Mouse (Mus musculus): Measurements from ENCODE around the gene Ep300.
A peak's percentile ranks its signal among the peaks of the same experiment; 100 is the strongest.
"Not testable (repeated sequence)": the region's sequence is repeated elsewhere in the genome, so short reads cannot be mapped to it uniquely, and the experiment has no call there.

Gene Ep300

DNA sequence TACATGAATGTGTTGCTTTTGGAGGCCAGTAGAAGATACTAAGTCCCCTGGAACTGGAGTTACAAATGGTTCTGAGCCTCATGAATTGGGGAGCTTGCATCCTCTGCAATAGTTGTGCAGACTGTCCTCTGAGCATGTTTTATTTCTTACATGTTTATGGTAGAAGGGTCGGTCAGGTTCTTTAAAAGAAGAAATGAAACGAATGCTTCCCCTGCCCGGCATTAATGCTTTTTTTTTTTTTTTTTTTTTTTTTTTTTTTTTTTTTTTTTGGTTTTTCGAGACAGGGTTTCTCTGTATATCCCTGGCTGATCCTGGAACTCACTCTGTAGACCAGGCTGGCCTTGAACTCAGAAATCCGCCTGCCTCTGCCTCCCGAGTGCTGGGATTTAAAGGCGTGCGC is 13.6 kb downstream of the Ep300 start:
- not testable (repeated sequence) for DNase-seq

DNA sequence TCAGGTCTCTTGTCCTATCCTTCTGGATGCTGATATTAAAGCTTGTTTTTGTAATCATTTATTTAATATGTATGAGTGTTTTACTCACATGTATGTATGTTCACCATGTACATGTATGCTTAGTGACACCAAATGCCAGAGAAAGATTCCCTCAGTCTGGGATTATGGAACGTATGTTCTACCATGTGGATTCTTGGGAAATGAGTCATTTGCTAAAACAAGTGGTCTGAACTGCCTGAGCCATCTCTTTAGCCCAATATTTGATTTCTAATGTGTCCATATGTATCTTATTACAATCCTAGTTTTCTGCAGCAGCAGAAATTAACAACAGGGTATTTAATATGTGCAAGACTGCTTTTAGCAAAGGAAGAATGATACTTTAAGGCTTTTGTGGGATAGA is 20.1 kb downstream of the Ep300 start:
- no peak for DNase-seq

DNA sequence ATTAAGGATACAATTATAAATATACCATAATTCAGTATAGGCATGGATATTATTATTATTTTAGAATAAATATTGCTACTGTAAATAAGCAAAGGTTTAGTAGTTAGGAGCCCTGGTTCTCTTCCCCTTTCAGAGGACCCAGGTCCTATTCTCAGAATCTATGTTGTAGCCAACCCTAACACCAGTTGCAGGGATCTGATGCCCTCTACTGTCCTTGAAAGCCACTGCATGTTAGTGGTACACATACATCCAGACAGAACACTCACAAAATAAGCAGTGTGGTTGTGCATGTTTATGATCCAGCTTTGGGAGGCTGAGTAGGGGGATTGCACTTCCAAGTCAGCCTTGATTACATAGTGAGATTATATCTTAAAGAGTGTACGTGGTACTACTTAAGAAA is 21.5 kb downstream of the Ep300 start:
- peak; percentile 65 for DNase-seq

DNA sequence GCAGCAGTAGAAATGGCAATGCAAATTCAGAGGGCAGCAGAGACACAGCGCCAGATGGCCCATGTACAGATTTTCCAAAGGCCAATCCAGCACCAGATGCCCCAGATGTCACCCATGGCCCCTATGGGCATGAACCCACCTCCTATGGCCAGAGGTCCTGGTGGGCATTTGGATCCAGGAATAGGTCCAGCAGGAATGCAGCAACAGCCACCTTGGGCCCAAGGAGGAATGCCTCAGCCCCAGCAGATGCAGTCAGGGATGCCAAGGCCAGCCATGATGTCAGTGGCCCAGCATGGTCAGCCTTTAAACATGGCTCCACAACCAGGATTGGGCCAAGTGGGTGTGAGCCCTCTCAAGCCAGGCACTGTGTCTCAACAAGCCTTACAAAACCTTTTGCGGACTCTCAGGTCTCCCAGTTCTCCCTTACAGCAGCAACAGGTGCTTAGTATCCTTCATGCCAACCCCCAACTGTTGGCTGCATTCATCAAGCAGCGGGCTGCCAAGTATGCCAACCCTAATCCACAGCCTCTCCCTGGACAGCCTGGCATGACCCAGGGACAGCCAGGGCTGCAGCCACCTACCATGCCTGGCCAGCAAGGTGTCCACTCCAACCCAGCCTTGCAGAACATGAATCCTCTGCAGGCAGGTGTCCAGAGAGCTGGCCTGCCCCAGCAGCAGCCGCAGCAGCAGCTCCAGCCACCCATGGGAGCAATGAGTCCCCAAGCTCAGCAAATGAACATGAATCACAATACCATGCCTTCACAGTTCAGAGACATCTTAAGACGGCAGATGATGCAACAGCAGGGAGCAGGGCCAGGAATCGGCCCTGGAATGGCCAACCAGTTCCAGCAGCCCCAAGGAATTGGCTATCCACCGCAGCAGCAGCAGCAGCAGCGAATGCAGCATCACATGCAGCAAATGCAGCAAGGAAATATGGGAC is 64.6 kb downstream of the Ep300 start:
- DNase-seq, result no peak

DNA sequence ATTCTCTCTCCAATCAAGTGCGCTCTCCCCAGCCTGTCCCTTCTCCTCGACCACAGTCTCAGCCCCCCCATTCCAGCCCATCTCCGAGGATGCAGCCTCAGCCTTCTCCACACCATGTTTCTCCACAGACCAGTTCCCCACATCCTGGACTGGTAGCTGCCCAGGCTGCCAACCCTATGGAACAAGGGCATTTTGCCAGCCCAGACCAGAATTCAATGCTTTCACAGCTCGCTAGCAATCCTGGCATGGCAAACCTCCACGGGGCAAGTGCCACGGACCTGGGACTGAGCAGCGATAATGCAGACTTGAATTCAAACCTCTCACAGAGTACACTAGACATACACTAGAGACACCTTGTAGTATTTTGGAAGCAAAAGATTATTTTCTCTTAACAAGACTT is 65.5 kb downstream of the Ep300 start:
- no peak for DNase-seq

DNA sequence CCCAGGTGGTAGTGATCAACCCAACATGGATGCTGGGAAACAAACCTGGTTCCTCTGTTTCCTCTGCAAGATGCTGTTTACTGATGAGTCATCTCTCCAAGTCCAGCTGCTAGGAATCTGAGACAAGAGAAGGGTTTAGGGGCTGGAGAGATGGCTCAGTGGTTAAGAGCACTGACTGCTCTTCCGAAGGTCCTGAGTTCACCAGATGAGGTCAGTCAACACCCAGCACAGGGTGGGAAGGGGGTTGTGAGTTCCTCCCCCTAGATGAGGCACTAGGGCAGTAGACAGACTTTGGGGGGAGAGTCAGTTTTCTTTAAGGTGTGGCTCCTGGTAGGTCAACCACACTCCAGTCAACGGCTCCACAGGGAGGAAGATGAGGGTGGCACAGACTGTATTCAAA is 76.5 kb downstream of the Ep300 start:
- DNase-seq, result no peak

DNA sequence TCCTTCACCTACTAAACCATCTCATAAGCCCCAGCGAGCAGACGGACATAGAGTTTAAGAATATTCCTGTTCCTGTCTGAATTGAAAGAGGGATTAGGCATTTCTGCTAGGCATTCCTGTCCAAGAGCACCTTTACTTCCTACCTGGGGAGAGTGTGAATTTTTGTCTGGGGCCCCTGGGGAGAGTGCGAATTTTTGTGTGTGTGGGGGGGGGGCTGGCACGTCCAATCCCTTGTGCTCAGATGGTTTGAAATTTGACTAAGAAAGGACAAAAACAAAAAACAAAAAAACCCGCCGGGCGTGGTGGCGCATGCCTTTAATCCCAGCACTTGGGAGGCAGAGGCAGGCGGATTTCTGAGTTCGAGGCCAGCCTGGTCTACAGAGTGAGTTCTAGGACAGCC is 78.1 kb downstream of the Ep300 start:
- DNase-seq, result no peak

DNA sequence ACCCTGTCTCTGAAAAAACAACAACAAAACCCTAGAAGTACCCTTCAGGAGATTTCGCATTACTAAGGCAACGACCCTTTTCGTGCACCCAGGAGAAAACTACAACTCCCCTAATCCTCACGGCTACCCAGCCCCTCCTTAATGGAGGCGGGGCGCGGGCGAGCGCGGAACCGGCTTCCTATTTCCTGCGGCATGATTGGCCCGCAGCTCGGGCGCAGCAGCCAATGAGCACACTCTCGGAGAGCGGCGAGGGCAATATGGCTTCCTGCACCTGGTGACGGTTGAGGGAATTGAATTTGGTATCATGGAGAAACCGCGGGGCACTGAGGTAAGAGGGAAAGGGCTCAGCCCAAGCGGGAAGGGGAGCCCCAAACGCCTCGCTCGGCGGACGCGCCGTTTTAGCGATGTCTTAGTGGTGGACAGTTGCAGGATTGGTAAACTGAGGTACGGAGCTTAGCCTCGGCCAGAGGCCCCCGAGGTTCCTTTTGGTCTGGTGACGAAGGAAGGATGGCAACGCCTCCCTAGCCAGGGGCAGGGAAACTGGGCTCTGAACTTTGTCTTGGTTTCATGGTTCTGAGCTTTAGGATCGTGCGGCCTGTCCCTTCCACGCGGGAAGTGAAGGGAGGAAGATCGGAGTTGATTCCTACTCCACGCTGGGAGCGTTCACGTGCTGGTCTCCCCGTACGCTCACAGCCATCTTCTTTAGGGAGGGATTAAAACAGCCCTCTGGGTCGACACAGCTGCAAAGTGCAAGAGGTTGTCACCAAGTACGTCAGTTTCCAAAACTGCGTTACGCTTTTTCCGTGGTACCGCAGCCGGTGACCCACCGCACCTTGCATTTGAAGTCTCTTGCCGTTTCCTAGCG is 78.8 kb downstream of the Ep300 start, which contains the start of gene L3mbtl2:
L3mbtl2 (plus strand) TSS at position 193 of the 865 bp plus-strand sequence.
- peak; percentile 95 for DNase-seq

DNA sequence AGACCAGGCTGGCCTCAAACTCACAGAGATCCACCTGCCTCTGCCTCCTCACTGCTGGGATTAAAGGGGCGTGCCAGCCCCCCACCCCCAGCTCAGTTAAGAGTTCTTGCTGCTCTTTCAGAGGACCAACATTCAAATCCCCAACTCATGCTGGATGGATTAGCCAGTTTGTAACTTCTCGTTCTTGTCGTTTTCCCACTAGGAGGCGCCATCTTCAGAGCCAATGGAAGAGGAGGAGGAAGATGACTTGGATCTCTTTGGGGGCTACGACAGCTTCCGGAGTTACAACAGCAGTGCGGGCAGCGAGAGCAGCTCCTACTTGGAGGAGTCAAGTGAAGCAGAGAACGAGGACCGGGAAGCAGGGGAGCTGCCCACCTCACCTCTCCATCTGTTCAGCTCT is 81.8 kb downstream of the Ep300 start:
- DNase-seq, result no peak

DNA sequence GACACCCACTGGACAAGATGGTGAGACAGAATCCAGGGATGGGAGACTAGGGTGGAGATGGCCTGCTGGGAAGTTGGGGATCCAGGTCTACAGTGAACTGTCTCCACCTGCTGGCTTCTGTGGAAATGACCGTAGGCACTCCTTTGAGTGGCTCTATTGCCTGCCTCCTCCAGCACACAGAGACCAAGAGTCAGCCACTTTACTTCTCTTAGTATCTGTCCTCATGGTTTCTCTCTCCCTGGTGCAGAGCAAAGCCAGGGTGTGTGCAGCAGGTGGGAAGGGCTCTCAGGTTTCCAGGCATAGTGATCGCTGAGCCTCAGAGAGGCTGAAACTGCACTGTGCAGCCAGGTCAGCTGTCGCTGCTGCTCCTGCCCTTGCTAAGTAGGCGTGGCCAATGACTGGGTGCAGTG is 85.1 kb downstream of the Ep300 start:
- peak; percentile 54 for DNase-seq

DNA sequence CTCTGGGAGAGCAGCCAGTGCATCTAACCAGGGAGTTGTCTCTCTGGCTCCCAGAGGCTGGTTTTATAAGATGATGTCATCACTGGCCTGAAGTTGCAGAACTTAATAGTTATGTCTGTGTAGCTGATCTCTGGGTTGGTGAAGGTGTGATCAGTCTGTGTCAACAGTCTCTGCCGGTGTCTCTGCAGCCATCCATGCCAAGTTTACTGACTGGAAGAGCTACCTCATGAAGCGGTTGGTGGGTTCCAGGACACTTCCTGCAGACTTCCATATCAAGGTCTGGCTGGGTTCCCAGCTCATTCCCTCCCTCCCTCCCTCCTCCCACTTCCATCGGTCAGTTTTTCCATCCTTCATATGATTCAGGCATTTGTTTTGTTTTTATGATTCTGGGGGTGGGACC is 91.5 kb downstream of the Ep300 start:
- no peak for DNase-seq

DNA sequence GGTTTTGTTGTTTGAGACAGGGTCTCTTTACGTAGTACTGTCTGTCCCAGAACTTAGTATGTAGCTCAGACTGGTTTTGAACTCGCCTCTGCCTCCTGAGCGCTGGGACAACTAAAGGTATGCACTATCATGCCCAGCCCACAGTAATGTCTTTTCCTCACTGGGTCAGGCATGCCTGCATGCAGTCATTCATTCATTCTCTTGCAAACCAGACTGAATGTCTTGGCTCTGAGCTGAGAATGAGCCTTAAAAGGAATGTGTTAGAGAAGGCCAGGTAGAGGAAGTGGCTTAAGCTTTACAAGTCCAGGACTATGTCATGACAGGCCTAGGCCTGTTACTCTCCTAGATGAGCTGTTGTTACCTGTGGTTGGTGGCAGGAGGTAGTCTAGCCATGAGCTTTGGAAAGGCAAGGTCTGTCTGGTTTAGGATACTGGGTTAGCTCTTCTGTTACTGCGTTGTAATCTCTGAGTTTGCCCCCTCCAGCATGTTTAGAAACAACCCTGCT is 95.2 kb downstream of the Ep300 start:
- no peak for DNase-seq

DNA sequence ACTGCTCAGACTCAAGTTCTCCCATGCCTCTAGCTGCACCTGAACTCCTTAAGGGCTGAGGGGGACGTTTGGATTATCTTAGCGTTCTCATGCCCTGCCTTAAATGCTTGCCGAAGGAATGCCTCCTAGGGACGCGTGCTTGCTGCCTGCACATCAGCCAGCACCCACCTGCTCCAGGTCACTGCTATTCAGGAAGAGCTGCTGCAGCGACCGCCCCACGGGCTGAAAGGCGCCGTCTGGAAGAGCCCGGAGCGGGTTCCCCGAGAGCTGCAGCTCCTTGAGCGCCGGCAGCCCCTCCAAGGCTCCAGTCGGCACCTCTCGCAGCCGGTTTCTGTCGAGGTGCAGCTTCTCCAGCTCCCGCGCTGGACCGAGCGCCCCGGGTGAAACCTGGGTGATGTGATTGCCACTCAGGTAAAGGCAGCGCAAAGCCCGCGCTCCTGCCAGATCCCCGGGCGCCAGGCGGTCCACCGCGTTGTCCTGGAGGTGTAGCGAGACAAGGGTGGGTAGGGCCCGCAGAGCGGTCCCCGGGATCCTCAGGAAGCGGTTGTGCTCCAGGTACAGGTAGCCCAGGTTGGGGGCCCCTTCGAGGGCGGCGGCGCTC is 108.3 kb downstream of the Ep300 start:
- peak; percentile 20 for DNase-seq

DNA sequence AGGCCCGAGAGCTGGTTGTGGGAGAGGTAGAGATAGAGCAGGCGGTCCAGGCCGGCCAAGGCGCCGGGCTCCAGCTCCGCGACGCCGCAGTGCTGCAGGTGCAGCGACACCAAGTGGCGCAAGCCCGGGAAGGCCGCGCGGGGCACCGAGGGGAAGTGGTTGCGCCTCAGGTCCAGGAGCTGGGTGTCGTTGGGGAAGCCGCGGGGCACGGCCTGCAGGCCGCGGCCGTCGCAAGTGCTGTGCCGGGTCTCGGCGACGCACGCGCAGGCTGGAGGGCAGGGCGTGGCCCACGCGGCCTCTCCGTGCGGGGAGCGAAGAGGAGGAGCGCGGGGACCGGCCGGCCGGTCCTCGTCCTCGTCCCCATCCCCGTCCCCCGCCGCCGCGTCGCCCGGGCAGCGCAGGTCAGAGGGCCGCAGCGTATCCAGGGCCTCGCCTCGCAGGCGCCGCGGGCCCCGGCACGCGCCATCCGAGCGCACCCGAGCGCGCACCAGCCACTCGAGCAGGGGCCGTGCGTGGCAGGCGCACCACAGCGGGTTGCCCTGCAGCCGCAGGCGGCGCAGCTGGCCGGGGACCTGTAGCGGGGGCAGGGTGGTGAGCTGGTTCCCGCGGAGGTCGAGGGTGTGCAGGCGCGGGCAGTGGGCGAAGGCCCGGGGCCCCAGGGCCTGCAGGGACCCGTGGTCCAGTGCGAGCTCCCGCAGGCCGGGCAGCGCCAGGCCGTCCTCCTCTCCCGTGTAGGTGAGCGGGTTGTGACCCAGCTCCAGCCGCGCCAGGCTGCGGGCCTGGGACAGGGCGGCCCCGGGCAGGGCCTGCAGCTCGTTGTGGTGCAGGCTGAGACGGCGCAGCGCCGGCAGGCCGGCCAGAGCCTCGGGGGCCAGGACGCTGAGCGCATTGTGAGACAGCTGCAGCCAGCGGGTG is 109.1 kb downstream of the Ep300 start:
- peak; percentile 85 for DNase-seq

DNA sequence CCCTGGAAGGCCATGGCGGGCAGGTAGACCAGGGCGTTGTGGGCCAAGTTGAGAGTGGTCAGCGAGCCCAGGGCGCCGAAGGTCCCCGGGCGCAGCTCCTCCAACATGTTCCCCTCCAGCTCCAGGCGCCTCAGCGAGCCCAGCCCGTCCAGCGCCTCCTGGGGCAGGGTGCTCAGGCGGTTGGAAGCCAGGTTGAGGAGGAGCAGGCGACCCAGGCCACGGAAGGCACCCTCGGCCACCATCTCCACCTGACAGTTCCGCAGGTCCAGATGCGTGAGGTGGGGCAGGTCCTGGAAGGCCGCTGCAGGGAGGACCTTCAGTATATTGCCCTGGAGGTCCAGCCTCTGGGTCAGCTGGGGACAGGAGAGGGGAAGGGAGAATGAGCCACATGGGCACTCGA is 109.7 kb downstream of the Ep300 start:
- DNase-seq, result no peak

DNA sequence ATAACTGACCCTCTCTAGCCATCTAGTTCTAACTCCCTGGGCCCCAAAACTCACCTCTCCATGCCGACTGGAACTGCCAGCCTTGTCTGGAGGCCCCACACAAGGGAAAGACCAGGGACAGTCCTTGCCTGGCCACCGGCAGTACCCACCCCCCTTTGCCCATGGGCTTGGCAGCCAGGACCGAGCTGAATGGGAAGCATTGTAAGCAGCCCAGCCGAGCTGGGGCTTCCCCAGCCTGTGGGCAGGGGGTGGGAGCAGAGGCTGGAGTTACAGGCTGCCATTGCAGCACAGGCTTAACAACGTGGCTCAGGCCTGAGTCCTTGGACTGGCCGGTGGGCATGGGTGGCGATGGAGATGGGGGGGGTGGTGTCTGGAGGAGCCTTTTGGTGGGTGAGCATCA is 112.0 kb downstream of the Ep300 start, which contains the start of gene Chadl:
Chadl (minus strand) TSS at position 113 of the 400 bp plus-strand sequence.
- no peak for DNase-seq

DNA sequence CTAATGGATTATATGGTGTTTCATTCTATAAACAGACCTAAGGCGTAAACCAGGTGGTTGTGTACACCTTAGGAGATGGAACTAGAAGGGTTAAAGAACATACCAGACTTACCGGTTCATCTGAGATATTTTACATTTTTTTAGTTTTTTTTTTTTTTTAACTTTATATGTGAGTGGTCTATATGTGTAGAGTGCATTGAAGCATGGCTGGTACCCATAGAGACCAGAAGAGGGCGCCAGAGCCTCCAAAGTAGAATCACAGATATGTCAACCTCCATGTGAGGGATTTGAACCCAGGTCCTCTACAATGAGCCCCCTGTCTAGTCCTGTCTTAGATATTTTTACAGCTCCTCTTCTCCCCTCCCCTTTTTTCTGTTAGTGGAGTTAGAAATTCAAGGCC is 112.7 kb downstream of the Ep300 start:
- DNase-seq, result peak; percentile 66

DNA sequence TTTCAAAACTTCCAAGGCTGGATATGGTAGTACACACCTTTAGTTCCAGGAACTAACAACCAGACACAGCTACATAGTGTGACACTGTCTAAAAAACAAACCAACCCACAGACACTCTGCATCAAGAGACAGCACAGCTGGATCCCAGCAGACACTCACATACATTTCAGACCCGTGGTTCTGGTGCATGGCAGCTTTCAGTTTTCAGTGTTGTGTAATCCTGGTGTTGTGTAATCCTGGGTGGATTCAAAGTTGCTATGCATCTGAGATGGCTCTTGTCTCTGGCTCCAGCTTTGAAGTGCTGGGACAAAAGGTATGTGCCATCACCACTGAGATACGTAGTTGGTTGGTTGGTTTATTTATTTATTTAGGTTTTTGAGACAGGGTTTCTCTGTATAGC is 113.4 kb downstream of the Ep300 start:
- peak; percentile 40 for DNase-seq

DNA sequence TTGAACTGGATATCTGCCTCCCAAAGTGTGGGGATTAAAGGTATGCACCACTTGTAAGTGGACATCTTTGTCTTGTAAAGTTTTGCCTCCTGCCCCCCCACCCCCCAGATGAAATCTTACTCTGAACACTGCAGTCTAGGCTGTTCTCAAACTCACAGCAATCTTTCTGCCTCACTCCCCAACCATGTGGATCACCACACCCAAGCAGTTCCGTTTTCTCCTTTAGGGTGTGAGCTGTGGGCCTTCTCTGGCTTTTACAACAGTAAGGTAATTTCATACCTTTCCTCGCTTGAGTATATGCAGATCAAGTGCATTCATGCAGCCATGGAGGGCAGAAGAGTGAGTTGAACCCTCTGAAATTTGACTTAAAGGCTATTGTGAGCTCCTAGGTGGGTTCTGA is 115.0 kb downstream of the Ep300 start:
- DNase-seq, result no peak

DNA sequence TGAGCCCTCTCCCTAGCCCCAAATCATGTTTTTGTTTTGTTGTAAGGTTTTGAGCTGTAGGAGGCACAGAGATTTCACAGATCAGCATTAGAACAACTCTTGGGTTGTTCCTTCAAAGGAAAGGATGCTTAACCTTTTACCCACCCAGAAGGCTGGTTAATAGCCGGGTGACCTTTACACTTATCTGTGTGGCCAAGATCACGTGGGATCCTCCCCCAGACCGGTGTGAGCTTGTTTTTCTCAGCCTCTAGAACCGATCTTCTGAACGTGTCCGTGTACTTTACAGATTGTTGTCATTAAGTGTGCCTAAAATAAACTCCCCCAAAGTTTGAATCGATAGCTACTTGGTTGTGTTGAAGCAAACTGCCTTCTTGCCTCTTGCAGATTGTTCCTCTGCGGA is 115.5 kb downstream of the Ep300 start:
- peak; percentile 27 for DNase-seq

DNA sequence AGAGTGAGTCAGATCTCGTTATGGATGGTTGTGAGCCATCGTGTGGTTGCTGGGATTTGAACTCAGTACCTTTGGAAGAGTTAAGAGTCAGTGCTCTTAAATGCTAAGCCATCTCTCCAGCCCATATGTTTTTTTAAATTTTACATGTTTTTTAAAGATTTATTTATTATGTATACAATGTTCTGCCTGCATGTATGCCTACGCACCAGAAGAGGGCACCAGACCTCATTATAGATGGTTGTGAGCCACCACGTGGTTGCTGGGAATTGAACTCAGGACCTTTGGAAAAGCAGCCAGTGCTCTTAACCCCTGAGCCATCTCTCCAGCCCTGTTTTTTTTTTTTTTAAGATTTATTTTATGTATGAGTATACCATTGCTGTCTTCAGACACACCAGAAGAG is 116.2 kb downstream of the Ep300 start:
- DNase-seq, result not testable (repeated sequence)

All from lung, postnatal 36 days (tissue).